Mouse (Mus musculus): ENCODE data around the gene Cfap97. TPM values are rescaled to one million over a fixed set of nuclear protein-coding genes. Genes with fewer than 3 reads are reported as not detected.
"Not testable (repeated sequence)": the region's sequence is repeated elsewhere in the genome, so short reads cannot be mapped to it uniquely, and the experiment has no call there.

Gene Cfap97
- 23.1 and 24.3 TPM in 2 replicates for polyA plus RNA-seq (2015; fragmentation: Nextera tagmentation; extraction: Ambion mirVana)

DNA sequence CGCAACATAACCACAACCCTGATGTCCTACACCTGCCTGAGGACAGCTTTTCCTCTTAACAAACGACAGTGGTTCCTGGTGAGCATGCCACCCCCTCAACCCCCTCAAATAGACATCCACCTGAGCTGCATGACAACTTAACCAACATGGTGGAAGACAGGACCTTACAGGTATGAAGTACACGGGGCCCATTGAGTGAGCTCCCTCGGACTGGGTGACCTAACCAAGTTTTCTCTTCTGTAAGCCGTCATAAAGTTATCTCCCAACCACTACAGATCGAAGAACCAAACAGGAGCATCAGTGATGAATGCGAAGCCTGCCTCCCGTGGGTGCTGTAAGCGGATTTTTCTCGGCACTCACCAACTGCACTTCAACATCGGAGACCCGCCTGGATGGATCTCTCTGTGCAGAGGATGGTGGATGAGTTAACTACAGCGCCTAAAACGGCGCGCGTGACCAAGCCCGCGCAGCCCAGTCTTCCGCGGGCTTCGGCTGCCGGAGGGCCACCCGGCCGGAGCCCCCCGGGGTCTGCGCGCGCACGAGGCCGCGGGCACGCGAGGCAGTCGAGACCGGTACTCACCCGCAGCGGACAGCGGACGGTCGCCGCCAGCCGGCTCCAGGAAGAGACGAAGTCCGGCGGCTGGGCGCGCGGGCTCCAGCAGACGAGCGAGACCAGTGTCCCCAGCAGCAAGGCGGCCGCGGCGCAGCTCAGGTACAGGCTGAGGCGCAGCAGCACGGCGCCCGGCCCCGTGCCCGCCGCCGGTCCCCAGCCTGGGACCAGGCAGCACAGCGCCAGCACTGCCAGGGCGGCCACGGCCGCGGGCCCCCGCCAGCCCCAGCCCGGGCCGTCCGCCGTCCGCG is at the start of gene Cfap97:
TSS of gene Cfap97 (plus strand) at position 570 of the 861 bp plus-strand sequence.
- H3K27ac ChIP-seq (replicated peaks) = peak within 1 kb of the TSS; percentile 74
- peaks cover 14% of the 10 kb centered on the region for H3K4me1 ChIP-seq
- peak within 1 kb of the TSS; percentile 81 for H3K9ac ChIP-seq (replicated peaks)
- peak; percentile 84 for ATAC-seq (replicated peaks)
- H3K27me3 ChIP-seq = 0 out of 2 replicates have a peak, but pooled peaks cover 8% of the 10 kb centered on the region
- H3K9me3 ChIP-seq = no peaks in the 10 kb centered on the region
- H3K36me3 ChIP-seq = no peaks in the 10 kb centered on the region
- H3K4me2 ChIP-seq (replicated peaks) = peak within 1 kb of the TSS; percentile 86
- peak within 1 kb of the TSS; percentile 79 for H3K4me3 ChIP-seq
- 1% methylated on average over 69 of the region's 75 CpGs for whole genome bisulfite sequencing

DNA sequence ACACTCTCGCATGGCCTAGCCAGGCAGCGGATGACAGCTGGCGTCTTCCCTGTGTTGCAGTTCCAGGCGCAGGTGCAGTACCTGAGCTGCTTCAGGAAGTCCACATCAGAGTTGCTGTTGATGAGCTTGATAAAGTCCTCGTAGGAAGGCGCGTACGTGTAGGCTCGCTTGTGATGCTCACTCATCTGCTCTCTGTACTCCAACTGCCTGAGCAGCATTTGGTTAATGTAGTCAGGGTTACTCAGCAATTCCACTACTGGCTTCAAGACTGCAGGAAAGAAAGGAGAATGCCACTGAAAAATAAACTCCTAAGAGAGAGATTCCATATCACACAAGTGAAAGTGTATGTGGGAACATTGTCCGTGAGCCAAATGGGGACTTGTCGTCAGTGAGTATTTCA is 48.1 kb upstream of the Cfap97 start:
- Histone ChIP-seq H3K9ac (replicated peaks) (no peak overlapping the region), H3K36me3 (peaks cover 20% of the 10 kb centered on the region; the same call in 1 of the 2 replicates), H3K9me3 (0 out of 2 replicates have a peak, but pooled peaks cover 5% of the 10 kb centered on the region), H3K4me3 (no peak overlapping the region), H3K27me3 (no peaks in the 10 kb centered on the region), H3K4me2 (replicated peaks) (no peak overlapping the region), H3K4me1 (no peaks in the 10 kb centered on the region), H3K27ac (replicated peaks) (no peak overlapping the region)
- no peak for ATAC-seq (replicated peaks)
- 94% methylated on average over 11 of the region's 11 CpGs for WGBS

DNA sequence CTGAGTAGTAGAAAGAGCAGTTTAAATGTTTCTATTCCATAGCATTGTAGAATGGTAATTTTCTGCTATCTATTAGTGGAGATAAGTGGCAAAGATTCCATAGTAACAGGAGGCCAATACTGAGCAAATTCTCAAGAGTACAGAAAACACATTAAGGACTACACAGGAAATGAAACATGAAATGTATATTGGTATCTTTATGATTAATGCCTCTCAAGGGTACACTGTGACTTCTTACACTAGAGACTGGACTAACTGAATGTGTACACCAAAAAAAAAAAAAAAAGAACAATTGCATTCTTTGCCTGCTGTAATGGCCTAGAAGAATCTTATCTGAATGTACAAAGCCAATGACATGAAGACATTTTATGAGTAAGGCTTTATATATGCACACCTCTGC is 43.9 kb upstream of the Cfap97 start:
- no peak for ATAC-seq (replicated peaks)

GRCm38 (mm10) chr8:46113421-46114170 is 38.0 kb upstream of the Cfap97 start:
- not testable (repeated sequence) for H3K9me3 ChIP-seq; H3K36me3 ChIP-seq; ATAC-seq (replicated peaks); H3K4me3 ChIP-seq; H3K4me2 ChIP-seq (replicated peaks); H3K27ac ChIP-seq (replicated peaks); H3K27me3 ChIP-seq; H3K4me1 ChIP-seq; H3K9ac ChIP-seq (replicated peaks)

More for the DNA sequence above, 43.9 kb upstream of the Cfap97 start:
- H3K27me3 ChIP-seq = no peaks in the 10 kb centered on the region
- H3K27ac ChIP-seq (replicated peaks) = no peak overlapping the region
- H3K4me1 ChIP-seq = no peaks in the 10 kb centered on the region
- H3K9ac ChIP-seq (replicated peaks) = no peak overlapping the region
- H3K4me2 ChIP-seq (replicated peaks) = no peak overlapping the region
- H3K4me3 ChIP-seq = no peak overlapping the region
- H3K36me3 ChIP-seq = peaks cover 4% of the 10 kb centered on the region; the same call in 1 of the 2 replicates
- H3K9me3 ChIP-seq = no peaks in the 10 kb centered on the region

DNA sequence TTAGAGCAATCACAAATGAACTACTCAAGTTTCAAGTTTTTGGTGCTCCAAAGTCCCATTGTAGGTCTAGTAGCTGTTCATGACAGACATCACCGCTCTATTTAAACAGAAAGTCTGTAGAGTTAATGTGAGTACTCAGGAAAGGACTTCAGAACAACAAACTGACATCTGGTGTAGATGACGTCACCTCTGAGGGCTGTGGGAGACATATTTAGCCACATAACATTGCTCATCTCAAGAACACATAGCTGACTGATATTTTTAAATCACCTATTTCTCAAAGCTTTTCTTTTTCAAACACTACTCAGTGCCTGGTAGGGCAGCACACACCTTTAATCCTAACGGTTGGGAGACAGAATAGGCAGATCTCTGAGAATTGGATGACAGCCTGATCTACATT is 34.4 kb upstream of the Cfap97 start:
- no peaks in the 10 kb centered on the region for H3K4me1 ChIP-seq
- no peak overlapping the region for H3K27ac ChIP-seq (replicated peaks)
- H3K4me2 ChIP-seq (replicated peaks) = no peak overlapping the region
- H3K9me3 ChIP-seq = no peaks in the 10 kb centered on the region
- 87% methylated on average over 3 of the region's 3 CpGs for WGBS
- H3K36me3 ChIP-seq = 0 out of 2 replicates have a peak, but pooled peaks cover 6% of the 10 kb centered on the region
- no peaks in the 10 kb centered on the region for H3K27me3 ChIP-seq
- no peak overlapping the region for H3K4me3 ChIP-seq
- ATAC-seq (replicated peaks) = no peak
- no peak overlapping the region for H3K9ac ChIP-seq (replicated peaks)

GRCm38 (mm10) chr8:46119176-46119575 is 32.4 kb upstream of the Cfap97 start:
- Histone ChIP-seq H3K36me3 (0 out of 2 replicates have a peak, but pooled peaks cover 6% of the 10 kb centered on the region), H3K4me3 (no peak overlapping the region), H3K27me3 (no peaks in the 10 kb centered on the region), H3K9me3 (no peaks in the 10 kb centered on the region), H3K4me1 (no peaks in the 10 kb centered on the region), H3K9ac (replicated peaks) (no peak overlapping the region), H3K4me2 (replicated peaks) (no peak overlapping the region), H3K27ac (replicated peaks) (no peak overlapping the region)
- ATAC-seq (replicated peaks) = no peak
- WGBS = 87% methylated on average over 3 of the region's 3 CpGs

DNA sequence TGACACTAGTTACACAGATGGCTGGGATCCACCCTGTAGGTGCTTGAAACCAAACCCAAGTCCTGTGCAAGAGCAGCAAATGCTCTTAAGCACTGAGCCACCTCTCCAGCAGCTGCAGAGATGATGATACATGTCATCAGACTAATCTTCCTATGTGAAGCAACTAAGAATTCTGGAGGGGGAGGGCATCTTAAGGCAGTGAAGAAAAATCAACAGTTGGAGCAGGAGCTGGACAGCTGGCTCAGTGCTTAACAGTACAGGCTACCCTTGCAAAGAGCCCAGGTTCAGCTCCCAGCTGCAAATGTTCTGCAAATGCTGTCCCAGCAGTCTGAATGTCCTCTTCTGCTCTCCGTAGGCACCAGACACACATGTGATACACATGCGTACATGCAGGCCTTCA is 29.1 kb upstream of the Cfap97 start:
- no peak for ATAC-seq (replicated peaks)
- WGBS = 95% methylated on average over 2 of the region's 2 CpGs
- Histone ChIP-seq H3K4me2 (replicated peaks) (no peak overlapping the region), H3K9me3 (no peaks in the 10 kb centered on the region), H3K27me3 (no peaks in the 10 kb centered on the region), H3K9ac (replicated peaks) (no peak overlapping the region), H3K27ac (replicated peaks) (no peak overlapping the region), H3K4me1 (no peaks in the 10 kb centered on the region), H3K36me3 (0 out of 2 replicates have a peak, but pooled peaks cover 2% of the 10 kb centered on the region), H3K4me3 (no peak overlapping the region)

DNA sequence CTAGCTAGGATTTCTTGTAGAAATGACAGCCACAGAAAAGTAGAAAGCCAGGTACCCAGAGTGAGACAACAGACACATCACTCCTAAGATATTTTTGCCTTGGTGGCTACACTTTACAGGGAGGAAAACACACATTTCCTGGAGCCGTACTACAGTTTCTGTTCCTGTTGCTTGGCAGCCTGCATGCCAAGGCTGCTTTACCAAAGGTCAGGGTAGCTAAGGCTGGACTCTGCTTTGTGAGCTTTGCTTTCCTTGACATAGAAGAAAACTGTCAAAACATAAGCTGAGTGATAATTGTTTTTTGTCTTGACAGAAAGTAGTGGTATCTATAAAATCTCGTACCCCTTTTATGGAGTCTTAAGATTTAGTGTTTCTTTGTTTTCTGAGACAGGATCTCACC is 21.1 kb upstream of the Cfap97 start:
- Histone ChIP-seq H3K4me1 (no peaks in the 10 kb centered on the region), H3K4me2 (replicated peaks) (no peak overlapping the region), H3K9me3 (no peaks in the 10 kb centered on the region; the same call in 1 of the 2 replicates), H3K9ac (replicated peaks) (no peak overlapping the region), H3K27me3 (no peaks in the 10 kb centered on the region), H3K4me3 (no peak overlapping the region), H3K36me3 (no peaks in the 10 kb centered on the region), H3K27ac (replicated peaks) (no peak overlapping the region)
- no peak for ATAC-seq (replicated peaks)
- 81% methylated on average over 2 of the region's 2 CpGs for WGBS

DNA sequence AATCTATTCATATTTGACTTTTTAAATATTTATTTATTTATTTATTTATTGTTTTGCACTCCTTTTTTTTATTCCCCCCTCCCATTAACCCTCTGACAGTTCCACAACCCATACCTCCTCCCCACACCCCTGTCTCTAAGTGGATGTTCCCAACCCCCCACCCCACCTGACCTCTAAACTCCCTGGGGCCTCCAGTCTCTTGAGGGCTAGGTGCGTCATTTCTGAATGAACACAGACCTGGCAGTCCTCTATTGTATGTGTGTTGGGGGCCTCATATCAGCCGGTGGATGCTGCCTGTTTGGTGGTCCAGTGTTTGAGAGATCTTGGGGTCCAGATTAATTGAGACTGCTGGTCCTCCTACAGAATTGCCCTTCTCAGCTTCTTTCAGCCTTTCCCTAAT is 16.0 kb upstream of the Cfap97 start:
- H3K9me3 ChIP-seq; H3K9ac ChIP-seq (replicated peaks); H3K36me3 ChIP-seq; H3K4me3 ChIP-seq; H3K27ac ChIP-seq (replicated peaks); H3K4me2 ChIP-seq (replicated peaks); H3K27me3 ChIP-seq; ATAC-seq (replicated peaks); H3K4me1 ChIP-seq: not testable (repeated sequence)
- 93% methylated on average over 2 of the region's 2 CpGs for WGBS

DNA sequence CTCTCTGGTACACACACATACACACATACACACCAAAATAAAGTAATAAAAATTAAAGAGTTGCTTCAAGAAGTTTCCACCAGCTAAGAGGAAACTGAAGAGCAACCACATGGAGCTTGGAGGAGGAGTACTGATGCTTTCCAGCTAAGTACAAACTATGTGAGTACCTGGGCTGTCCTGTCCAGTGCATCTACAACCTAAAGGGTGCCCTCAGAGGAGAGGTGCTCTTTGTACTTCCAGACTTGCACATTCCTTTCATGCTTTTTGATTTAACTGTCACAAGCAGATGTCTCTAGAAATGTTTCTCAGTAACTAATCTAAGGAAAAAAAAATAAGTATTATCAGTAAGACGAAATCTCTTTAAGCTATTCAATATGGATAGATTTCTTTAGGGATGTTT is 14.2 kb upstream of the Cfap97 start:
- ATAC-seq (replicated peaks) = no peak
- H3K9me3 ChIP-seq = no peaks in the 10 kb centered on the region; the same call in 1 of the 2 replicates
- no peak overlapping the region for H3K4me3 ChIP-seq
- H3K9ac ChIP-seq (replicated peaks) = no peak overlapping the region
- no peak overlapping the region for H3K4me2 ChIP-seq (replicated peaks)
- H3K27ac ChIP-seq (replicated peaks) = no peak overlapping the region
- no peaks in the 10 kb centered on the region for H3K27me3 ChIP-seq
- H3K36me3 ChIP-seq = no peaks in the 10 kb centered on the region
- 94% methylated on average over 1 of the region's 1 CpGs for WGBS
- H3K4me1 ChIP-seq = peaks cover 6% of the 10 kb centered on the region; the same call in 1 of the 2 replicates

DNA sequence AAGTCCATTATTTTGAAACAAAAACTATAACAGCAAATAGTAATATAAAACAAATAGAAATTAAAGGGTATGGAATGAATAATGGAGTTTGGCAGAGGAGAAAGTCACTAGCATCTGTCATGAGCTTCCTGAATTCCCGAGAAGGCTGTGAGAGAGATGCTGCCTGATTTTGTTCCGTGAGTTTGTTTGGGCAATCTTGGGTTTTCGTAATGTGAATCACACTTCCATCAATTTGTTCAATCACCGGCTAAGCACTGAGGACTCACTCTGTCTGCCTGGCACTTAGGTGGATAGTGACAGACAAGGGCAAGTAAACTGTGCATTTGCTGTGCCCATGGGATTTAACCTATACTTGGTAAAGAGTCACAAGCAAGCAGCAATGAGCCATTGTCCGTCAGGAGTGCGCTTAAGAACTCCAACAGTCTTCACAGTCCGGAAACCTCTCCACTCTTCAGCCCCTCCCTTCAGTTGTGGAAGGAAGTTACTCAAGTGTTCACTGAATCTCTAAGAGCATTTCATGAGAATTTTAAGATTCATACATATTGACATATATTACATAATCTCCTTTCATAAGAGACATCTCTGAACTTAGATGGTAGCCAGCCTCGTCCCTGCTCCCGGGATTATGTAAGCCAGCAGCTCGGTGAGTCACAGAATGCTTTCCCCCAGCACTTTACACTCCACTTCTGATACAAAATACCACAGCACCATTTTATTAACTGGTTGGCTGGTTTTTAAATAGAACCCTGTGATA is 13.6 kb upstream of the Cfap97 start:
- no peak overlapping the region for H3K27ac ChIP-seq (replicated peaks)
- H3K4me3 ChIP-seq = no peak overlapping the region
- no peaks in the 10 kb centered on the region for H3K36me3 ChIP-seq
- H3K4me1 ChIP-seq = peaks cover 6% of the 10 kb centered on the region; the same call in 1 of the 2 replicates
- WGBS = 87% methylated on average over 10 of the region's 10 CpGs
- no peak for ATAC-seq (replicated peaks)
- no peak overlapping the region for H3K9ac ChIP-seq (replicated peaks)
- H3K27me3 ChIP-seq = no peaks in the 10 kb centered on the region
- no peaks in the 10 kb centered on the region; the same call in 1 of the 2 replicates for H3K9me3 ChIP-seq
- H3K4me2 ChIP-seq (replicated peaks) = no peak overlapping the region

Data from forebrain, embryonic 15.5 days (tissue).